Mouse (Mus musculus): Measurements from ENCODE around the gene Cd8b1. TPM values are rescaled to one million over a fixed set of nuclear protein-coding genes. Genes with fewer than 3 reads are reported as not detected.

Cd8b1 gene
- polyA plus RNA-seq, 1 experiment from 2014 or later = not detected

DNA sequence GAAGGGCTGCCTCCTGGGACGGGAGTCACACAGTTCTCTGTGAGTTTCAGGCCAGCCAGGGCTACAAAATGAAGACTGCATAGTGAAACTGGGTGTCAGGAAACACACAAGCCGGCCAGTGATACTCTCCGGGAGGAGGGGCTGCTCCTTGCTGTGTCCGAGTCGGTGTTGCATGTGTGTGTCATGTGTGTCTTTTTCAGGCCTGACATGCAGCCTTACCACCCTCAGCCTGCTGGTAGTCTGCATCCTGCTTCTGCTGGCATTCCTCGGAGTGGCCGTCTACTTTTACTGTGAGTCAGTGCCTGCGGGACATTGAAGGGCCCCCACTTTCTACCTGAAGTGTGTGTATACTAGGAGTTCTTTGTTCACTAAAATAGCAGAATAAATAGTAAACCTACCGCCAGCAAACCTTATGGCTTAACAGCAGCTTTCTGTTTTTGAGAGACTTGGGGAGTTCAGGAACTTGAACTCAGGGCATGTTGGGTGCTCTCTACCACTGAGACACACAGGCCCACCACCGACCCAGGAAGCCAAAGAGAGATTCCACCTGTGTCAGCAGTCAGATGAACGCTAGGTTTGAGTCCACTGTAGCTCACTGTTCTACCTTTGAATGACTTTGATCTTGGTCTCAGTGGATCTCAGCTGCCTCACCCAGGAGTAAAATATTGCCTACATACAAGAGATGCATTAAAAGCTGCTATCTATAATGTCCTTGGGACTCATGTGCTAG lies 9.8 kb downstream of the Cd8b1 start:
- ATAC-seq (ENCODE audit: insufficient read depth) = no peak
- no peaks in the 10 kb centered on the region for H3K4me1 ChIP-seq (ENCODE audit: insufficient read depth)
- no peak for TF ChIP-seq CTCF (IDR thresholded peaks at IDR 0.05; ENCODE audit: low read depth)
- no peak overlapping the region for H3K4me2 ChIP-seq
- 69% methylated on average over 11 of the region's 11 CpGs for WGBS
- DNase-seq = no peak
- no peak overlapping the region for H3K9ac ChIP-seq
- no peak overlapping the region for H3K27ac ChIP-seq (ENCODE audit: low read depth)
- no peaks in the 10 kb centered on the region for H3K9me3 ChIP-seq (ENCODE audit: low read depth, low read length)
- H3K27me3 ChIP-seq (ENCODE audit: insufficient read depth, low read length) = no peaks in the 10 kb centered on the region
- no peak overlapping the region for H3K4me3 ChIP-seq (ENCODE audit: low read depth, low read length)
- no peaks in the 10 kb centered on the region for H3K36me3 ChIP-seq (ENCODE audit: insufficient read depth)

DNA sequence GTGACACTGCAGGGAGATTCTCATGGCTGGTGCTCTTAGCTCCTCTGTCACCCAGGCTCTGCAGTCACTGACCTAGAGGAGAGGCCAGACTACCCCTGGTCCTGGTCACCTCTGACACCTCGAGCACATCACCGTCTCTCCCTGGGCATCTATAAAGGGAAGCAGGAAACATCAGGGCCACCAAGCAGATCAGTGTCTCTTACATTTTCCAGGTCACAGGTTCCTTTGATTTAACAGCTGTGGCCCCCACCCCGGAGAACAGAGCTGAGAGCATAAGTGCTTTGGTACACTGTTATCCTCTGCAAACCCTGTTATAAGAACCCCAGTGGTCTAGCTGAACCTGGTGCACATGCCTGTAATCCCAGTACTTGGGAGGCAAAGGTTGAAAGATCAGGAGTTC lies 10.4 kb downstream of the Cd8b1 start:
- H3K36me3 ChIP-seq (ENCODE audit: insufficient read depth) = no peaks in the 10 kb centered on the region
- no peaks in the 10 kb centered on the region for H3K9me3 ChIP-seq (ENCODE audit: low read depth, low read length)
- H3K4me2 ChIP-seq = no peak overlapping the region
- no peaks in the 10 kb centered on the region for H3K27me3 ChIP-seq (ENCODE audit: insufficient read depth, low read length)
- ATAC-seq (ENCODE audit: insufficient read depth) (no peak), DNase-seq (no peak)
- no peak overlapping the region for H3K4me3 ChIP-seq (ENCODE audit: low read depth, low read length)
- H3K4me1 ChIP-seq (ENCODE audit: insufficient read depth) = no peaks in the 10 kb centered on the region
- no peak overlapping the region for H3K9ac ChIP-seq
- TF ChIP-seq CTCF (IDR thresholded peaks at IDR 0.05; ENCODE audit: low read depth) = no peak
- H3K27ac ChIP-seq (ENCODE audit: low read depth) = no peak overlapping the region
- WGBS = 73% methylated on average over 3 of the region's 3 CpGs

DNA sequence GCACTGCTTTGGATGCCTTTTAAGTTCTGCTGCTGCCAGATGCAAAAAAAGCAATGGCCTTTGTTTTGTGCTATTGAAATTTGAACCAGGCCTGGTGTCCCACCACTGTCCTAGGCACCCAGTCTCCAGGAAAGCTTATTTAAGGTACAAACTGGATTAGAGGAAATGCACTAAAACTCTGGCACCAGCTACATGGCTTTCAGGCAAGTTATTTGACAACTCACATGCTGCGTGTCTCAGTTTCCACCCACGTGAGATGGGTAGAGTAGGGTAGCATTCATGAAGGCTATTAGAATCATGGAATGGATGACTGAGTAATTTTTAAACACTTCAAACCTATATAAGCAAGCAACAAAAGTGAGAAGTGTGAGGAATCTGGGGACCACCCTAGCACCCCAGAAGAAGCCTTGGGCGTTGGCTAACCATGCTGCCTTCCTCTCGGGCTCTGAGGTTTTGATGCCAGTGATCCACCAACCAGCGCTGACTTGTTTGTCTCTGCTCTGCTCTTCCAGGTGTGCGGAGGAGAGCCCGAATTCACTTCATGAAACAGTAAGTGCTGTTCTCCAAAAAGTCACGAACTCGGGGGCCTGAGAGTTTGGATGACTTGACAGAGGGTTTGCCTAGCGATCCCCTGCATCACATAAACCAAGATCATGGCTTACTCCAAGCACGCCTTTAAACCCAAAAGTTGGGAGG lies 11.1 kb downstream of the Cd8b1 start:
- H3K4me2 ChIP-seq = no peak overlapping the region
- no peaks in the 10 kb centered on the region for H3K27me3 ChIP-seq (ENCODE audit: insufficient read depth, low read length)
- no peak overlapping the region for H3K27ac ChIP-seq (ENCODE audit: low read depth)
- DNase-seq (no peak), ATAC-seq (ENCODE audit: insufficient read depth) (no peak)
- no peaks in the 10 kb centered on the region for H3K9me3 ChIP-seq (ENCODE audit: low read depth, low read length)
- no peak for TF ChIP-seq CTCF (IDR thresholded peaks at IDR 0.05; ENCODE audit: low read depth)
- no peaks in the 10 kb centered on the region for H3K4me1 ChIP-seq (ENCODE audit: insufficient read depth)
- 86% methylated on average over 11 of the region's 11 CpGs for whole genome bisulfite sequencing
- H3K9ac ChIP-seq = no peak overlapping the region
- H3K36me3 ChIP-seq (ENCODE audit: insufficient read depth) = no peaks in the 10 kb centered on the region
- H3K4me3 ChIP-seq (ENCODE audit: low read depth, low read length) = no peak overlapping the region

DNA sequence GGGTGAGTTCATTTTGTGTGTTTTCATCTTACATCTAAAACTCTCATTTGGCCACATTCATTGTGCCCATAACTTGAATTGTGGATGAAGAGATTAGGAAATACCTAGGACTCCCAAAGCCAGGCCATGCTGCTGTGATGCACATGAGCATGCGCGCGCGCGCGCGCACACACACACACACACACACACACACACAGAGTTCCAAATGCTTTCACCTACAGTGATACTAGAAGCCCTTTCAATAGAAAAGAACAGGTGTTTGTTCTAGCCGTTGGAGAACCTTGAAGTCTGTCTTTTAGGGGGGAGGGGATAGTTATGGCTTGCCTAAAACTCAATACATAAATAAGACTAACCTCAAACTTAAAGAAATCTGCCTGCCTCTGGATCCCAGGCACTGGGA lies 15.1 kb downstream of the Cd8b1 start:
- no peak overlapping the region for H3K9ac ChIP-seq
- no peaks in the 10 kb centered on the region for H3K27me3 ChIP-seq (ENCODE audit: insufficient read depth, low read length)
- no peak for TF ChIP-seq CTCF (IDR thresholded peaks at IDR 0.05; ENCODE audit: low read depth)
- H3K4me1 ChIP-seq (ENCODE audit: insufficient read depth) = no peaks in the 10 kb centered on the region
- no peak for ATAC-seq (ENCODE audit: insufficient read depth)
- no peaks in the 10 kb centered on the region for H3K9me3 ChIP-seq (ENCODE audit: low read depth, low read length)
- H3K27ac ChIP-seq (ENCODE audit: low read depth) = no peak overlapping the region
- no peak overlapping the region for H3K4me2 ChIP-seq
- no peak for DNase-seq
- no peaks in the 10 kb centered on the region for H3K36me3 ChIP-seq (ENCODE audit: insufficient read depth)
- WGBS = 91% methylated on average over 8 of the region's 8 CpGs
- H3K4me3 ChIP-seq (ENCODE audit: low read depth, low read length) = no peak overlapping the region

DNA sequence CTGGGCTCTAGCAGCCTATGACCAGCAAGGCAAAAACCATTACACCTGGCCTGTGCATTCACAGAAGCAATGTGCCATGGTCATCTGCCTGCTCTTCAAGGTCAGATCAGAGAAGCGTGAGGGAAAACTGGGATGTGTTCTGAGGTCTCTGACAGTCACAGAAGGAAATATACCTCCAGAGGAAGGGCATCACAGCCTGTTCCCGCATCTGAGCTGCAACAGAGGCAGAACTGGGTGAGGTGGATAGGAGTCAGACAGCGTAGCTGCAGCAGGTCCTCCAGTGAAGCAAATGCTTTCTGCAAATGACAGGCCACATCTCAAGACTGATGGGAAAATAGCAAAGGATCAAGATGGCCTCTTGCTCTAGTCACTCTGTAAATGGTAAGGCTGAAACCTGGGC lies 16.4 kb downstream of the Cd8b1 start:
- Histone ChIP-seq H3K4me2 (no peak overlapping the region), H3K27ac (ENCODE audit: low read depth) (no peak overlapping the region), H3K4me1 (ENCODE audit: insufficient read depth) (no peaks in the 10 kb centered on the region), H3K9me3 (ENCODE audit: low read depth, low read length) (no peaks in the 10 kb centered on the region), H3K4me3 (ENCODE audit: low read depth, low read length) (no peak overlapping the region), H3K36me3 (ENCODE audit: insufficient read depth) (no peaks in the 10 kb centered on the region), H3K9ac (no peak overlapping the region), H3K27me3 (ENCODE audit: insufficient read depth, low read length) (no peaks in the 10 kb centered on the region)
- WGBS = 73% methylated on average over 3 of the region's 3 CpGs
- no peak for TF ChIP-seq CTCF (IDR thresholded peaks at IDR 0.05; ENCODE audit: low read depth)
- DNase-seq (no peak), ATAC-seq (ENCODE audit: insufficient read depth) (no peak)

DNA sequence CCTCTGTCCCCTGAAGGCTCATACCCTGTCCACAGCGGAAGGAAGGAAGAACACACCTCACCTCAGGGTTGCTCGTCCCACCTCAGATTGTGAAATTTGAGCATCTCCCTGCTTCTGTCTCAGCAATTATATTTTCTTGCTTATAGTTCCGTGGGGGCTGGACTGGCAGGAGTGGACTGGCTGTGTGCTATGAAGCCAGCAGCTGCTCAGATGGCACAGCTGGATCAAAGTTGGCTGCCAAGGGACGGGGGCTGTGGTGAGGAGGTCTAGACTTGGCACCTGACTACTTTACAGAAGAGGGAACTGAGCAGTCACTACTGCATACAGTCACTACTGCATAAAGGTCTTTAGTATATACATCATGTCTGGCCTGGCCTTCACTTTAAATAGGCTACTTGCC lies 16.8 kb downstream of the Cd8b1 start:
- no peak for TF ChIP-seq CTCF (IDR thresholded peaks at IDR 0.05; ENCODE audit: low read depth)
- Histone ChIP-seq H3K36me3 (ENCODE audit: insufficient read depth) (no peaks in the 10 kb centered on the region), H3K9ac (no peak overlapping the region), H3K4me2 (no peak overlapping the region), H3K9me3 (ENCODE audit: low read depth, low read length) (no peaks in the 10 kb centered on the region), H3K27me3 (ENCODE audit: insufficient read depth, low read length) (no peaks in the 10 kb centered on the region), H3K4me1 (ENCODE audit: insufficient read depth) (no peaks in the 10 kb centered on the region), H3K27ac (ENCODE audit: low read depth) (no peak overlapping the region), H3K4me3 (ENCODE audit: low read depth, low read length) (no peak overlapping the region)
- DNase-seq = no peak
- ATAC-seq (ENCODE audit: insufficient read depth) = no peak
- 76% methylated on average over 4 of the region's 4 CpGs for WGBS

DNA sequence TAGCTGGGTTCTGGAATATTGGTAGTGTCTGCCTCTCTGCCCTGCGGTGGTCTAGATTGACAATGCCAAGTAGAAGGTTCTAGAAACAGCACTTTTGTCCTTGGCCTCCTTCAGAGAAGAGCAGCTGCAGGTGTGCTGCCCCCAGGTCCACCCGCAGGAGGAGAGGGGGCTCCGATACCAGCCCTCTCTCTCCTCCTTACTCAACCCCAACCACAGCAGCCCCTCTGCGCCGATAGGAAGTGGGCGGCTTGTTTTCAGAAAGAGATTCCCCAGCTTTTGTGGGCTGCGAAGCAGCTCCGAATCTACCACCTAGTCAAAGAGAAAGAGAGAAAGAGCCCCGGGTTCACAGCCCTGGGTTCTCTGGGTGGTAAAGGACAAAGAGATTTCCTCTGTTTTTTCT lies 18.6 kb downstream of the Cd8b1 start:
- Histone ChIP-seq H3K9ac (no peak overlapping the region), H3K36me3 (ENCODE audit: insufficient read depth) (no peaks in the 10 kb centered on the region), H3K4me1 (ENCODE audit: insufficient read depth) (no peaks in the 10 kb centered on the region), H3K4me2 (no peak overlapping the region), H3K4me3 (ENCODE audit: low read depth, low read length) (no peak overlapping the region), H3K27ac (ENCODE audit: low read depth) (no peak overlapping the region), H3K27me3 (ENCODE audit: insufficient read depth, low read length) (no peaks in the 10 kb centered on the region), H3K9me3 (ENCODE audit: low read depth, low read length) (no peaks in the 10 kb centered on the region)
- WGBS = 89% methylated on average over 9 of the region's 9 CpGs
- no peak for TF ChIP-seq CTCF (IDR thresholded peaks at IDR 0.05; ENCODE audit: low read depth)
- ATAC-seq (ENCODE audit: insufficient read depth) = no peak
- no peak for DNase-seq
